Mouse (Mus musculus): ENCODE data around the gene Garnl3.

Gene Garnl3

DNA sequence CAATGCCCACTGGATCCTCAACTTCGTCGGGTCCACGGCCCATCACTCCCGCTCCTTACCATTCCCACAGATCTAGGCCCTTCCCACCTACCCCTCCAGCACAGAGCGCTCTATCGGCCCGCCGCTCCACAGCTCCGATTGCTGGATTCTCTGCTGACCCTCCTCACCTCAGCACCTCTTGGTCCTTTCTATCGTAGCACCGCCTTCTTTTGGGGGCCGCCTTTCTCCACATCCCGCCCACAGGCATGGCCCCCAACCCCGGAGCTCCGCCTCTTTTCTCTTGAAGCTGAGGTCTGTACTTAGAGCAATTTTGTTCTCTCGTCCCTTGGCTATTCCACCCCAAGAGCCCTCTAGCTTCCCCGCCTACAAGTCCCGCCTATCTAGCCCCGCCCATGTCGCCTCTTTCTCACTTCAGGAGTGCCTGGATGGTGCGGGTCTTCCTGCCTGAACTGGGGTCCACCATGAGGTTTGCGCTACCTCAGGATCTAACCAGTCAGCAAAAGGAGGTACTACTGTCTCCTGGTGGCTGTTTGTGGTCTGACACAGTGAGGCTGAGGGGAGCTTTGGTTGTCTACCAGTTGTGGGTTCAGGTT, at the start of gene Garnl3:
Gene Garnl3 (minus strand): TSS at position 155 of the 593 bp plus-strand sequence.
- DNase-seq (ENCODE audit: low read depth), result peak; percentile 36

DNA sequence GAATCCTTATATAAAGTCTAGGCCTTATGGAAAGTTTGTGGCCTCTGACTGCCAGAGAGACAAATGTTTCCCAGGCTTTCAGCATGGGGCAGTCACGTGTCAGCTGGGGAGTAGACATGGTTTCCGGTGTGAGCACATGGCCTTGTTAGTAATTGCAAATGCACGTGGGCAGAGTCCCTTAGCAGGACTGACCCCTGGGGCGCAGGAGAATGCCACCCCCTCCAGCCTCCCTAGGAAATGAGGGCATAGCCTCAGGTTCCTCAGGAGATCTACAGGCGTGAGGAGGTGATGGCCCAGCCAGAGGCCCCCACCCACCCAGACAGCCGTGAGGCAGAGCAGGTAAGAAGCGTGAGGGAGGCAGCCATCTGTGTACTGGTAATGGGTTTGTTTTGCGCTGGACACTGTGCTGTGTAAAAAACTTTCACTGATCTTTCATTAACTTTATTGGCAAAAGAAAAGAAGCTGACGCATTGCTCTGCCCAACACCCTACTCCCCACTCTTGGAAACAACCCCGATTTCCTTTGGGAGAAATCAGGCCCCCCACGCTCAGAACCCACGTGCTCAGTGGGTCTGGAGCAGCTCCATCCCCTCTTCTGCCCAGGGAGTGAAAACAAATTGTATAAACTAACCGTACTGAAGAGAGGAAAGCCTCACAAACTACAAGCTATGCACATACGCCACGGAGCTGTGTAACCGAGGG, 48.6 kb upstream of the Garnl3 start:
- no peak for DNase-seq (ENCODE audit: low read depth)

DNA sequence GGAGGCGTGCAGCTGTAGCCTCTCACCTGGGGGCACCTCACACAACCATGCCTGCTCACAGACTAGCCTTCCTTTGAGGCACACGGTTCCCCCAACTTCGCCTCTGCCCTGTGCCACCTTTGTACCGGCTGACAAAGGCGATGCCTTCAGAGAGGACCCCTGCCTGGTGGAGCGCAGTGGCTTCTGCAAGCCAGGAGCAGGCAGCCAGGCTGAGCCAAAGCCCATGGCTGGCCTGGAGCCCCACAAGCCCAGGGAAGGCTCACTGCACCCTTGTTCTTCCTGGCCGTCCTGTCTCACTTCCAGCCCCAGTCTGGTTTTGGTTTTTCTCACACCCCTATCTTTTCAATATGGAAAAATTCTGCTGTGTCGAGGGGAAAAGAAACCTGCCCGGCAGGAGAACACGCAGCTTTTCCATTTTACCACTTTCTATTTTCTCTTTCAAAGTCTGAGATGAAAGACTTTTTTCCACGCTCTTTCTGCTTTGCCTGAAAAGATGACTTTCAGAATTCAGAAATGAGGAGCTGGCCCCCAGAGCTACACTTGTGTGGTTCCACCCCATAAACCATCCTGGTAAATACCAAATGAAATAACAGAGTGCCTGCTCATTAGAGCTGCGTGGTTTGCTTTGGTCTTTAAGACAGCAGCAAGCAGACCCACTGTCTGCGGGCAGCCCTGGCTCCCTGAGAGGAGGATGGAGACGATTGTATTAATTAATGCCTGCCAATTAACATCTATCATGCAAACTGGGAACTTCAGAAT, 47.9 kb upstream of the Garnl3 start:
- DNase-seq (ENCODE audit: low read depth), result no peak

DNA sequence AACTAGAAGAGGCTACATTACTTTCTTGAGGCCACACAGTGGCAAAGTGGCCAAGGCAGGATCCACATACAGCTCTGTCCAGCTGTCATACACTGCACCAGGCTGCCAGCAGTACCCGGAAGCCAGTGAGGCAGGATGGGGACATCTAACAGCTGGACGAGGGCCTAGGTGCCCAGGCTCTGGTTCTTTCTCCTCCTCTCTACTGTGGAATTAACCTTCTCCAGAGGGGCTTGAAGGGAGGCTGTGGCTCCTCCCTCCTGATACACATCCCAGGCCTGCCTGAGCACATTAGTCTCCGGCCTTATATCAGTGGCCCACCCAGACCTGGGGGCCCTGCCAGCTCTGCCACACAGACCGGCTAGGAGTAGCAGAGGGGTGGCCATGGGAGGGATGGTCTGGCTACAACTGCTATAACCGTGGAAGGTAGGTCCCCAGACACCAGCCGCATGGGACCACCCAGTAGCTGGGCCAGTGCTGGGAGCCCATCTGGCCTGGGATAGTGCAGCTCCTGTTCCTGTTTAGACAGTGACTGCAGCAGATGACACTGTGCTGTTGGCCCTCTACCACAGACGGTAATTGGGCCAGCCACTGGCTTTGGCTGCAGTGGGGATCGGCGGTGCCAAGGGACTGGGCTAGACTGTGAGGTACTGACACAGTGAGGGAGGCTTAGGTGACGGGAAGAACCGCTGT, 46.9 kb upstream of the Garnl3 start:
- no peak for DNase-seq (ENCODE audit: low read depth)

DNA sequence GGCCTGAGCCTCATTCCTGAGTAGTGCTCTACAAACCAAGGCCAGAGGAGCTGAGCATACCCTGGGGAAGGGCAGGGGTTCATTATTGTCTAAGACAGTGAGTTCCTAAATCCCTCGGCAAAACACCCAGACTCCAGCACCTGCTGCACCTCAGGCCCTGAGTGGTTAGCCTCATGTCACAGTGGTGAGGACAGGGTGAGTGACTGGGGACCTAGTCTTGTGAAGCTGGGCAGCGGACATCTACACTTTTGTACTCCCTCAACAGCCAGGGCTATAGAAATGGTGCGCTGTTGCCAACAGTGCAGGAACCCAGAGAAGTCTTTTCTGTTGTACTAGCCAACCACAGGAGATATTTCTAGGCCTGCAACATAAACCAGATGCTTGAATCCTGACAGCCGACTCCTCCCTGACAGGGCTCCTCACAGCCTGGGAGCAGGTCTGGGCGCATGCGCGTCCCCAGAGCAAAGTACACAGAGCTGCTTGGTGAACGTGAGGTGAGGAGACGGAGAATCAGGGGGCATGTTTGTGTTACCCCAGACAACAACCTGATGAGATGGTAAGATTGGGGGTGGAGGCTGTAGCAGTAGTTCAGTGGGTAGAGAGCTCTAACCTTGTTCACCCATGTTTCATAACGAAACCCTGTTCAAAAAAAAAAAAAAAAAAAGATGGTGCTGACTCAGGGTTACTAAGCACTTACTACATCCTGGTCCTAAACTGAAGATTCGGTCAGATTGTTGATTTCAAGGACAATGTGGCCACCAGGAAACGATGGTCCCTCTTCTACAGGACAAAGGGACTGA, 46.2 kb upstream of the Garnl3 start:
- no peak for DNase-seq (ENCODE audit: low read depth)

DNA sequence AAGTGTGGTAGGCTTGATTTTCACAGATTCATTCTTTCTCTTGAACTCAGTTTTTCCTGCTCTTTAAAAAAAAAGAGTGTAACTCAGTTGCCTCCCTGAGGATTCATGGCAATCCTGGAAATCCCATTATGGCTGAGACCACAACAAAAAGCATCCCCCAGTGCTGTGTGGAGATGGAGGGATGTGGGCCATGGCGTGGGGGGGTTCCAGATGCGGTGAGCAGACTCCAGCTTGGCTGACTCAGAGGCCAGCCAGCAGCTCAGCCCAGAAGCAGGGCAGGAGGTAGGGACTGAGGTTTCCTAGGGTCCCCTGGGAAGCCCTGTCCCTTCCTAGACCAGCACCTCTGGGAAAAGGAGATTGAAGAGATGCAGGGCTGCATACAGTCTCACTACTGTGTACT, 45.5 kb upstream of the Garnl3 start:
- DNase-seq (ENCODE audit: low read depth), result no peak

DNA sequence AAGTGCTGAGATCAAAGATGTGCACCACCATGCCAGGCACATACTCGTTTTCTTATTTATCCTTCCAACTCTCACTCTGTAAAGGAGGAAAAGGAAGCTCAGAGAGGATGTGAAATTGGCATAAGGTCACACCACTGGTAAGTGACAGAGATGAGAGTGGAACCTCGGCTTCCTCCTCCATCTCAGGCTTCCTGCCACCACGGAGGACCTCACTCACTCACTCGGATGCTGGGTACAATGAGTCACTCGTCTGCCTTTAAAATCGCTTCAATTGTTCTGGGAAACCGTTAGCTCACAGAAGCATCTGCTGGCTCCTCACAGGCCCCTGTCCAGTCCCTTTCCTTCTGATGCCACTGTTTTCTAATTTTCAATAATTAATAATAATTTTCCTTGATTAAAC, 45.1 kb upstream of the Garnl3 start:
- no peak for DNase-seq (ENCODE audit: low read depth)

DNA sequence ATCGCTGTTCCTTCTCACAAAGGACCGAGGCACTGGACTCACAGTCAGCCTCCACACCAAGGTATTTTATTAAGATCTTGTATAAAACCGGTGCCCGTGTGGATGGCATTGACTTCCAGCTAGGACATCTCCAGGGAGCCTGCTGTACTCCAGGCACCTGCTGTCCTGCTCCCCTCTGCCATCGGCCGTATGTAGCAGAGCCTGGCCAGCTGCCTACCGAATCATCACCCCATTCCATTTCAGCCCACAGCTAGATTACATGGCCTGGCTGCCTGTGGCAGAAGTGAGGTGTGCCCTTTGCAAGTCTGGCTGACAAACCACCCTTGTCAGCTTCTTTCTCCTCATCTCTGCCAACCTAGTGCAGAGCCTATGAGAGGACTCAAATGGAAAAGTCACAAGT, 42.2 kb upstream of the Garnl3 start:
- DNase-seq (ENCODE audit: low read depth), result no peak

DNA sequence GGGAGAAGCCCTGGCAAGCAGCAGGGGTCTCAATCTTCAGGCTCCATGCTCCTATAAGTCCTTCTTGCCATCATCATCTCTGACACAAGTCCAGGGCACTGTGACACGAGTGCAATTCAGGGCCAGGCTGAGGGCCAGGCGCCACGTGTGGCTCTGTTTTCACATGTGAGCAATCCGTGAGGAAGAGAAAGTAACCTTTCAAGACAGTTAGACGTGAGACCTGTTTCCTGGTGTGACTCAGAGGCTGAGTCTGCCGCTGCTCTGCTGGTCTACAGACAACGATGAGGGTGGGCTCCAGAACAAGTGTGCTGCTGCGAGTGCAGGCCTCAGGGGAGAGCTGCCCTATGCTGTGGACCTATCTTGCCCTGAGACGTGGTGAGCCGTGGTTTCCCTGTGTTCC, 41.7 kb upstream of the Garnl3 start:
- DNase-seq (ENCODE audit: low read depth), result no peak

DNA sequence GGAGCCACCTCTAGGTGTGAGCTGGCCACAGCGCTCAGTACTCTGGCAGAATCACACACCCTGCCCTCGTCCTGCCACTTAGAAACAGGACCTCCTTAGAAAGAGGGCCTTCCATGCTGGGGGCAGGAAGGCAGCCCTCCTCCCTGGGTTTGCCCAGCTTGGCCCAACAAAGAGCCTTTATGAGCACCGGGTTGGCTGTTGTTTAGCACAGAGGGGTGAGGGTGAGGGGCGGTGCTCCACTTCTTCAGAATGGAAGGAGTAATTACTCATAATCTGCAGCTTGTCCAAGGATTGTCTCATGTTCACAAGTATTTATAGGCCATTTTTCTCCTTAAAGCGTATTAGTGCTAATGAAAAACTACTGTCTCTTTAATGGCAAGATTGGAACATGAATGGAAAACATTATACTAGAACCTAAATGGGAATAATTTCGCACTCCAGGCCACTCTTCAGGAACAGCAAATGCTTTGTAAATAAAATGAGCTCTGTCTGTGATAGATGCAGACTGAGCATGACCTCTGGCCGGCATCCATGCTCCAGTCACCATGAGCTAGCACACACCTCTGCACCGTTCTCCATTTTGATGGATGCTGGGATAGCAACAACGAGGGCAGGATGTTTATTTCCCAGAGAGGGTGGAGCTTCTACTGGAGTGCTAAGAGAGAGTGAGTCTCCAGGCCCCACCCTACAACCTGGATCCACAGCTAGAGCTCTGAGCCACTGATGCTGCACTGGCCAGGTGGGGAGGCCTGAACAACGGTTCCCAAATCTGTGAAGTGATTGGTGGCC, 39.5 kb upstream of the Garnl3 start:
- DNase-seq (ENCODE audit: low read depth), result no peak

DNA sequence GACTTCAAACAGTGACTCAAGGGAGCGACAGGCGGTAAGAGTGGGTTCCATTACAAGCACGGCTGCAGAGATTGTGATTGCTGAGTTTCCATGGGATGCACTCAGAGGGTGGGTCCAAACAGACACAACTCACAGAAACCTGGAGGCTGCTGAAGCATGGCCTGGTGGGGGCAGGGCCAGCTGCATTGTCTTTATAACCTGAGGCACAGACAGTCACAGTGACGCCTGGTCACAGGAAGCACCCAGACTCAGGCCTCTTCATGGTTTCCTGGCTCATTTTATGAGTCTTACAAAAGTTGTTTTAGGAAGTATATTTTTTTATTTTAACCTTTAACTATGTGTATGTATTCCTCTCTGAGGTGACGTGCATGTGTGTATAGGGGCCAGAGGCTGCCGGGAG, 38.0 kb upstream of the Garnl3 start:
- DNase-seq (ENCODE audit: low read depth), result no peak

DNA sequence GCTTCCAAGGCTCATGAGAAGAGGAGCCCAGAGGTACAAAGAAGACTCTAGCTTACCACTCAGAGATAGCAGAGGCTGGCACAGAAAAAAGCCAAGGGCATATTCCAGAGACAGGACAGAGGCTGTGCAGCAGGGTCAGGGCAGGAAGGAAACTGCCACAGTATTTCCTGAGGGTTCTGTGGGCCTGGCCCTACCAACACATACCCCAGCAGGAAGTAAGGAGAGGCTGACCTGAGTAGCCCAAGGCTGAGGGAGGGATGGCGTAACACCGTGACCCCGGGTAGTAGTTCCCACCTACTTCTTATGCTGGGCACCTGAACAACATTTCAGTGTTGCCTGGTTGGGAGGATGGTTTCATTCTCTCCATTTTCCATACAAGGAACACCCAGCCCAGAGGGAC, 35.6 kb upstream of the Garnl3 start:
- no peak for DNase-seq (ENCODE audit: low read depth)

DNA sequence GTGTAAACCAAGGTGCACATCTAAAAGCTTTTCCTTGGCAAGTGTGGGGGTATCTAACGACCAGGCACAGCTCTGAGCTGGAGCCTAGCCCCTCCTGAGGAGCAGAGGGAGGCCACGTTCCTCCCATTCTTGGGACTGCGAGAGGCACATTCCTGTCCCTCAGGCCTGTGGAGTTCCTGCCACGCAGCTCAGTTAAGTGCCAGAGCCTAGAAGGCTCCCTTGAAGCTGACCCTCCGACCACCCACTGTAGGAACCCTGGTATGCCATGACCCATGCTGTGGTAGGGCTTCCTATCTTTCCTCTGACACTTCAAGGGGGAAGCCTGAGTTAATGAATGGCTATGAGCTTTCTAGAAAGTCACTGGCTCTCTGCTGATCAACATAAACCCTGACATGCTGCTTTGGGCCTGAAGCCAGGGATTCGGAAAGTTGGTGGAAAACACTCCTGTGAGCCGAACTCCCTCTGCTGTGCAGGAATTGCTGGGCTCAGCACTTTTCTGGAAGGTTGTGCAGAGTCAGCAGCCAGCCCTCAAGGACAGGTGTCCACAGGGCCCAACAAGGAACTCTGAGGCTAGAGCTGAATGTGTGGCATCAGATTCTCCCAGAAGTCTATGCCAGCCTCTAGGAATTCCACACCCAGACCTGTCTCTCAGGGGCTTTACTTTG, 34.4 kb upstream of the Garnl3 start:
- DNase-seq (ENCODE audit: low read depth), result no peak

DNA sequence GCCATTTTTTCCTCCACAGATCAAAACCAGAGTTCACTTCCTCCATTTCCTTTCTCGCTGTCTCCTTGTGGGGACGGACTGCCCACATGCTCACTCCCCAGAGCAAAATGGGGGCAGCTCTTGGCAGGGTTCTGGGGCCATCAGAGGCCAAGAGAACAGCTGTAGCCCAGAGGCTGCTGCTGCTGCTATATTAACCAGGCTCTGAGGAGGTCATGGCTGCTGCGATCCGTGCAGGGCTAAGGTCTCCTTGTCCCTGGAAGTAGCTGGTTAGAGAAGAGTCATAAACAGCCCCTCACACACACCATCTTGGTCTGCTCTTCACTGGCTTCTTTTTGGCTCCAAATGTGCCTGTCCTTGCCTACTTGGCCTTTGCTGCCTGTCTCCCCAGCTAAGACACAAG, 33.8 kb upstream of the Garnl3 start:
- DNase-seq (ENCODE audit: low read depth), result no peak

DNA sequence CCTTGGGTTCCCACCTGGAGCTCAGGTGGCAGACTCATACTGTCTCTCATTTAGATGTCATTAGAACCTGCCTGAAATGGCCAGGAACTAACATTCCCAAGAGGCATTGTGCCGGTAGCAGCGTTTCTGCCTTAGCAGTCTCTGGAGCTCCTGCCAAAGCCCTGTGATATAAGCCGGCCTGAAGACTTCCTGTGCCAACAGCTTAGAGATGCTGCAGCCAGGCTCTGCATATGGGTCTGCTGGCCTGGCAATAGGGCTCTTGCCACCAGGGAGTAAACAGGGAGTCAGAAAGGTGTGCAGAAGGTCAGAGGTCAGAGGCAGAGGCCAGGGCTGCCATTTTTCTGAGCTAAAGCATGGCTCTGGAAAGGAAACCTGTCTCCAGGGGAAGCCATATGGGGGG, 33.2 kb upstream of the Garnl3 start:
- DNase-seq (ENCODE audit: low read depth), result no peak

DNA sequence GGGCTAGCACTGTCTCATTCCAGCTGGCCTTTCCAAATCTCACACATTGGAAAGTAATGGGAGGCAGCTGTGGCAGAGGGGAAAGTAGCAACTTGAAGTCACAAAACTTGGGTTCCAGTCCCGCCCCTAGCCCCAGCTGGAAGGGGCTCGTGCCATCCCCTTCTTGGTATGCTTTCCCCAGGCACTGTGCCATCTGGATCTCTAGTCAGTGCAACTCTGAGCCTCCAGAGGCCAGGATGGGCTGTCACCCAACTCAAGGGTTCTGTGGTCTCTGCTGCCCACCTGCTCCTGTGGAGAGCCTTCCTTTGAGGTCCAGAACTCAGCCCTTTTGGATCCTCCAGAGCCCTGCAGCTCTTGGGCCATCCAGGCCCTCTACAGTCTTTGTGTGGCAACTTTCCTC, 30.7 kb upstream of the Garnl3 start:
- DNase-seq (ENCODE audit: low read depth), result no peak

DNA sequence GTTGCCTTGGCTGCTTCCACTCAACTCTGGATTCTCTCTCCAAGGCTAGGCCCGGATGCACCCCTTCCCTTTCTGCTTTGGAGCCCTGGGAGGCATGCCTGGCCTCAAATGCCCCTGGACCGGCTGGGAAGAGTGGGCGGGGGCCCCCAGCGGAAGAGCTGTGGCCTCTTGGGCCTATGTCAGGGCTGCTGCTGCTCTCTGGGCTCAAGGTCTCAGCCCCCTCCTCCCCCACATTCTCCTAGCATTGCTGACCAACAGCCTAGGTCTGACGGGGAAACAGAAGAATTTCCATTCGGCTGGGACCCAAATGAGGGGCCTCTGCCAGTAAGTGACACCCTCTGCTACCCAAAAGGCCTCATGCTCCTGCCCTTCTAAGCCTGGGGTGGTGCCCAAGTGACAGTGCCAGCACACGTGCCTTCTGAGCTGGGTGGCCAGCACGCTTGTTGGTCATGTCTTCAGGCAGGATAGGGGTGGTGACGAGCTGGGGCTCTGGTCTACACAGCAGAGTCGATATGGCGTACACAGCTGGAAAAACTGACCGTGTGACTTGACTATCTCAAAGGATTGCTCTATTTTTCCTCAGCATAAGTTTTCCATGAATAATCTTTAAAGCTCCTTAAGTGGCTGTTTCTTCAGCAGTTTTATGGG, 29.0 kb upstream of the Garnl3 start:
- DNase-seq (ENCODE audit: low read depth), result no peak

DNA sequence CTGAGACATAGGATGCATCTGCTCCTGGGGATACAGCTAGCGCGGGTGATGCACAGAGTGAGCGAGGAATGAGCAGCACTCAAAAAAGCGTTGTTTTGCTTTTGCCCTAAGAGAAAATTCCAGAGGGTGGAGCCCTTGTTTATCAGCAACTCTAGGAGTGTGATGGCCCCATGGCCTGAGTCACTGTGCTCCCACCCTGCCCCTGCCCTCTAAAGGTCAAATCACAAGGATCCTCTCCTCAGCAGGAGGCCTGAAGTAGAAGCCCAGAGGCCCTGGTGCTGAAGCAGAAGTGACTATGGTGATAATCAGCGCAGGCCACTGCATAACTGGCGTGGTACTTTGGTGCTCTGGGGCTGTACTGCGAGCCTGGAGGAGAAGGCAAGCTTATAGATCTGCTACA, 28.1 kb upstream of the Garnl3 start:
- DNase-seq (ENCODE audit: low read depth), result no peak

DNA sequence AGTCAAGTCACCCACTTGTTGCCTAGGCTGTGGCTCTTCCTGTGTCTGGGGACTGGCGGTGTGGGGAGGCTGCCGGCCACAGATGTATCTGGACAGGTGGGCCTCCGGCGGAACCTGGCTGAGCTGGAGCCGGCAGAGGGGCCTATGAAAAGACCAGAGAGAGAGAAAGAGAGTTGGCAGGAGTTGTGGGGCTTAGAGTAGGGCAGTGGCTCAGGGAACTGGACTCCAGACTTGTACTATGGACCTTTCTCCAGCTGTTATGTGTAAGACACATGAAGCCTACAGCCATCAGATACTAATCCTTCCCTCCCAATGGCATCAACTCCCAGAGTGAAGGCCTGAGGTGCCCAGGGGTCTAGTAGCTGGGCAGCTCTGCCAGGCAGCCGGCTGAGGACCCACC, 27.4 kb upstream of the Garnl3 start:
- DNase-seq (ENCODE audit: low read depth), result no peak

DNA sequence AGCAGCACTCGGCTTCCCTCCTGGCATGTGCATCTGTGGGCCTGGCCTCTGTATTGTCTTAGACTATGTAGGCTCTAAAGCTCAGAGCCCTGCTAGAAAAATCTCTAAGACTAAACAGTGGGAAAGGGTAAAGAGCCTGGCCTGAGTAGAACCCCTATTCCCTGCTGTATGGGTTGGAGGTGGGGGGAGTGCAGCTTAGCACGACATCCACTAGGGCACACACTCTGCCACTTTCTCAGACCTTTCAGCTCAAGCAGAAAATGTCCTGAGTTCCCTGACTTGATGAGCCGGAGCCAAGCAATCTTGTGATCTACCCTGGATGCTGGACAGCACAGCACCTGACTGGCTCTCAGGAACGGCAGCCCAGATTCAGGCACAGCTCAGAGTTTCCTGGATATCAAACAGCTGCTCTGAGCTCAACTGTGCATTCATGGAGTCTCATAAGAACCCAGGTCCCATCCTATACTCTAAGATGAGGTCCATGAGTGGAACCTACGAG, 24.9 kb upstream of the Garnl3 start:
- DNase-seq (ENCODE audit: low read depth), result no peak

Measured in fibroblast of lung, adult 2 months (primary cell).